Mouse (Mus musculus) embryonic facial prominence, embryonic 13.5 days (tissue): ENCODE results near the gene Tdp2. TPM values are rescaled to one million over a fixed set of nuclear protein-coding genes. Genes with fewer than 3 reads are reported as not detected.

ENCODE experiments used
- ATAC-seq: fragments of 200-750 bp; cut with Nextera tagmentation; 2 replicates; pipeline ENCODE4 v1.8.0; 2017; ENCODE audit warnings: low read depth; ENCODE audit not compliant: insufficient number of reproducible peaks, insufficient read depth, low FRiP score, low TSS enrichment
- H3K27ac ChIP-seq: fragments of 300-500 bp; sonication (generic); 2 replicates; pipeline ENCODE4 v1.5.1; 2015; ENCODE audit warnings: moderate library complexity, mild to moderate bottlenecking, inconsistent platforms
- H3K27me3 ChIP-seq: fragments of 300-500 bp; sonication (generic); 2 replicates; pipeline ENCODE4 v1.6.1; 2015; ENCODE audit warnings: mild to moderate bottlenecking, inconsistent platforms
- H3K36me3 ChIP-seq: fragments of 300-500 bp; sonication (generic); 2 replicates; pipeline ENCODE4 v1.6.1; 2015; ENCODE audit warnings: mild to moderate bottlenecking, inconsistent platforms
- H3K4me1 ChIP-seq: fragments of 300-500 bp; sonication (generic); 2 replicates; pipeline ENCODE4 v1.6.1; 2015; ENCODE audit warnings: inconsistent platforms
- H3K4me2 ChIP-seq: fragments of 300-500 bp; sonication (generic); 2 replicates; pipeline ENCODE4 v1.6.1; 2015; ENCODE audit warnings: moderate library complexity, mild to moderate bottlenecking, inconsistent platforms
- H3K4me3 ChIP-seq: fragments of 300-500 bp; sonication (generic); 2 replicates; pipeline ENCODE4 v1.5.1; 2015; ENCODE audit warnings: mild to moderate bottlenecking, inconsistent platforms
- H3K9ac ChIP-seq: fragments of 300-500 bp; sonication (generic); 2 replicates; pipeline ENCODE4 v1.6.1; 2015; ENCODE audit warnings: mild to moderate bottlenecking, inconsistent platforms
- H3K9me3 ChIP-seq: fragments of 300-500 bp; sonication (generic); 2 replicates; pipeline ENCODE4 v1.6.1; 2016; ENCODE audit warnings: inconsistent platforms
- WGBS: fragments of 180-500 bp; shearing (Covaris S2); methylation state at CpG from one replicate; pipeline ENCODE4 v1.1.7; 2015; ENCODE audit warnings: mixed read lengths; 5-methylcytosine and 5-hydroxymethylcytosine counted together
- polyA plus RNA-seq: library from polyadenylated mRNA; unstranded; fragments of >200 nt; fragmentation: Nextera tagmentation; extraction: Ambion mirVana; gene quantifications from 2 replicates; pipeline ENCODE4 v1.2.1, GENCODE M21; 2015

Gene Tdp2
- polyA plus RNA-seq, 1 experiment from 2014 or later: 59.2 TPM

GRCm38 (mm10) chr13:24801308-24801921 is 30.1 kb upstream of the Tdp2 start, which contains the start of gene BC005537:
Gene BC005537, plus strand, starts transcription at chr13:24801657.
- Histone ChIP-seq H3K27ac (peak within 1 kb of the TSS; percentile 100), H3K9ac (peak within 1 kb of the TSS; percentile 99), H3K9me3 (no peaks in the 10 kb centered on the region), H3K27me3 (no peaks in the 10 kb centered on the region), H3K4me2 (peak within 1 kb of the TSS; percentile 85), H3K4me3 (peak within 1 kb of the TSS; percentile 99), H3K36me3 (peaks cover 13% of the 10 kb centered on the region), H3K4me1 (peaks cover 17% of the 10 kb centered on the region)
- WGBS: under 1% methylated on average over 69 of the region's 74 CpGs
- ATAC-seq: peak; percentile 33

GRCm38 (mm10) chr13:24802131-24802691 is 29.3 kb upstream of the Tdp2 start:
- Histone ChIP-seq H3K4me2 (peak overlapping the region; percentile 85), H3K36me3 (peaks cover 16% of the 10 kb centered on the region), H3K9ac (peak overlapping the region; percentile 99), H3K9me3 (no peaks in the 10 kb centered on the region), H3K27me3 (no peaks in the 10 kb centered on the region), H3K4me1 (peaks cover 17% of the 10 kb centered on the region), H3K27ac (peak overlapping the region; percentile 100; the same call in 1 of the 2 replicates), H3K4me3 (peak overlapping the region; percentile 99)
- under 1% methylated on average over 26 of the region's 26 CpGs for WGBS
- ATAC-seq: no peak

- H3K9me3 ChIP-seq: no peaks in the 10 kb centered on the region
- no peak for ATAC-seq
- H3K36me3 ChIP-seq: peaks cover 26% of the 10 kb centered on the region
- no peaks in the 10 kb centered on the region for H3K27me3 ChIP-seq
- peak overlapping the region; percentile 99 for H3K4me3 ChIP-seq
- peak overlapping the region; percentile 85 for H3K4me2 ChIP-seq
- peak overlapping the region; percentile 99; the same call in 1 of the 2 replicates for H3K9ac ChIP-seq
- H3K4me1 ChIP-seq: peaks cover 17% of the 10 kb centered on the region
- 26% methylated on average over 2 of the region's 2 CpGs for WGBS
- H3K27ac ChIP-seq: no peak overlapping the region
Measured at GRCm38 (mm10) chr13:24803196-24803595, 28.3 kb upstream of the Tdp2 start.

GRCm38 (mm10) chr13:24806079-24806478 is 25.4 kb upstream of the Tdp2 start:
- H3K27me3 ChIP-seq: no peaks in the 10 kb centered on the region
- no peak overlapping the region for H3K4me3 ChIP-seq
- H3K4me1 ChIP-seq: peaks cover 14% of the 10 kb centered on the region
- no peak overlapping the region for H3K4me2 ChIP-seq
- no peak overlapping the region for H3K27ac ChIP-seq
- no peak for ATAC-seq
- H3K9ac ChIP-seq: no peak overlapping the region
- no peaks in the 10 kb centered on the region for H3K9me3 ChIP-seq
- H3K36me3 ChIP-seq: peaks cover 52% of the 10 kb centered on the region

- Histone ChIP-seq H3K4me3 (no peak overlapping the region), H3K27me3 (no peaks in the 10 kb centered on the region), H3K9ac (no peak overlapping the region), H3K27ac (no peak overlapping the region), H3K36me3 (peaks cover 68% of the 10 kb centered on the region), H3K4me2 (no peak overlapping the region), H3K4me1 (no peaks in the 10 kb centered on the region), H3K9me3 (no peaks in the 10 kb centered on the region)
- no peak for ATAC-seq
- 96% methylated on average over 2 of the region's 2 CpGs for WGBS
Measured at GRCm38 (mm10) chr13:24812521-24812920, 19.0 kb upstream of the Tdp2 start.

- H3K9me3 ChIP-seq: no peaks in the 10 kb centered on the region
- peaks cover 58% of the 10 kb centered on the region for H3K36me3 ChIP-seq
- no peak overlapping the region for H3K27ac ChIP-seq
- H3K4me3 ChIP-seq: no peak overlapping the region
- WGBS: 73% methylated on average over 1 of the region's 1 CpGs
- no peaks in the 10 kb centered on the region for H3K4me1 ChIP-seq
- no peak overlapping the region for H3K4me2 ChIP-seq
- H3K27me3 ChIP-seq: no peaks in the 10 kb centered on the region
- ATAC-seq: no peak
- no peak overlapping the region for H3K9ac ChIP-seq
Measured at GRCm38 (mm10) chr13:24814616-24815015, 16.9 kb upstream of the Tdp2 start.

- Histone ChIP-seq H3K4me1 (no peaks in the 10 kb centered on the region), H3K36me3 (peaks cover 40% of the 10 kb centered on the region), H3K9me3 (no peaks in the 10 kb centered on the region), H3K4me2 (no peak overlapping the region), H3K4me3 (no peak overlapping the region), H3K27ac (no peak overlapping the region), H3K27me3 (no peaks in the 10 kb centered on the region), H3K9ac (no peak overlapping the region)
- 63% methylated on average over 4 of the region's 4 CpGs for WGBS
- peak; percentile 79 for ATAC-seq
Measured at GRCm38 (mm10) chr13:24816125-24817092, 15.1 kb upstream of the Tdp2 start.

- Histone ChIP-seq H3K27ac (no peak overlapping the region), H3K9me3 (no peaks in the 10 kb centered on the region), H3K4me1 (no peaks in the 10 kb centered on the region), H3K36me3 (peaks cover 11% of the 10 kb centered on the region), H3K27me3 (no peaks in the 10 kb centered on the region), H3K9ac (no peak overlapping the region), H3K4me3 (no peak overlapping the region), H3K4me2 (no peak overlapping the region)
- WGBS: 90% methylated on average over 1 of the region's 1 CpGs
- ATAC-seq: no peak
Measured at GRCm38 (mm10) chr13:24819931-24820330, 11.5 kb upstream of the Tdp2 start.

- no peak overlapping the region for H3K27ac ChIP-seq
- peaks cover 8% of the 10 kb centered on the region for H3K36me3 ChIP-seq
- WGBS: 87% methylated on average over 16 of the region's 16 CpGs
- no peak overlapping the region for H3K9ac ChIP-seq
- no peak for ATAC-seq
- H3K27me3 ChIP-seq: no peaks in the 10 kb centered on the region
- no peak overlapping the region for H3K4me3 ChIP-seq
- no peak overlapping the region for H3K4me2 ChIP-seq
- H3K4me1 ChIP-seq: peaks cover 4% of the 10 kb centered on the region; the same call in 1 of the 2 replicates
- H3K9me3 ChIP-seq: no peaks in the 10 kb centered on the region
Measured at GRCm38 (mm10) chr13:24822663-24823343, 8.7 kb upstream of the Tdp2 start.

GRCm38 (mm10) chr13:24824647-24825046 is 6.8 kb upstream of the Tdp2 start:
- 85% methylated on average over 4 of the region's 4 CpGs for WGBS
- no peaks in the 10 kb centered on the region for H3K36me3 ChIP-seq
- no peaks in the 10 kb centered on the region for H3K27me3 ChIP-seq
- H3K9ac ChIP-seq: no peak overlapping the region
- peaks cover 4% of the 10 kb centered on the region; the same call in 1 of the 2 replicates for H3K4me1 ChIP-seq
- H3K27ac ChIP-seq: no peak overlapping the region
- H3K4me2 ChIP-seq: no peak overlapping the region
- ATAC-seq: no peak
- H3K9me3 ChIP-seq: no peaks in the 10 kb centered on the region
- no peak overlapping the region for H3K4me3 ChIP-seq

- WGBS: 92% methylated on average over 4 of the region's 4 CpGs
- Histone ChIP-seq H3K27me3 (no peaks in the 10 kb centered on the region), H3K4me1 (peaks cover 5% of the 10 kb centered on the region; the same call in 1 of the 2 replicates), H3K36me3 (no peaks in the 10 kb centered on the region), H3K9me3 (no peaks in the 10 kb centered on the region), H3K9ac (no peak overlapping the region), H3K4me2 (no peak overlapping the region), H3K4me3 (no peak overlapping the region), H3K27ac (no peak overlapping the region)
- ATAC-seq: no peak
Measured at GRCm38 (mm10) chr13:24825587-24825986, 5.9 kb upstream of the Tdp2 start.
